Mouse (Mus musculus) lung, postnatal 25 days (tissue): ENCODE results near the gene Phf23.

Experiments used
- DNase-seq: peaks from one replicate; pipeline ENCODE4 v3.0.0; 2022; ENCODE audit warnings: low spot score

Phf23 gene

GRCm38 (mm10) chr11:70023481-70024150, 28.0 kb downstream of the Phf23 start:
- DNase-seq, result no peak

- no peak for DNase-seq
Observed at GRCm38 (mm10) chr11:70024151-70024514, 28.6 kb downstream of the Phf23 start.

GRCm38 (mm10) chr11:70026689-70027088, 31.1 kb downstream of the Phf23 start:
- no peak for DNase-seq

DNA sequence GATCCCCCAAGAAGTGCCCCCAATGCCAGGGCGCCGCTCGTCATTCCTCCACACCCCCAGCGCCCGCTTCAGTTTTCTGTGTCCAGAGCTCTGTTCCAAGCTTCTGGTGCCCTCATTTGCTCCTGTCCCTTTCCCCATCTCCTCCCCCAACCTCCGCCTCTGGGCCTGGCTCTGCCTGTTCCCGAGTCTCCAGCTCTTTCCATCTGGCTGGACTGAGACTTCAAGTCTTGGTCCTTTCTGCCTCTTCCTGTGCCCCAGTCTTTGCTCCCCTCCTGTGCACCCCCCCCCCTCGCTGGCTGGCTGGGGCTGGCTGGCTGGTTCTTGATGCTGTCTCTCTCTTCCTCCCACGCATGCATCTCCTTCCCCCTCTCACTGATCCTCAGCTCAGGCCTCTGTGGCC, 31.8 kb downstream of the Phf23 start:
- DNase-seq, result no peak

DNA sequence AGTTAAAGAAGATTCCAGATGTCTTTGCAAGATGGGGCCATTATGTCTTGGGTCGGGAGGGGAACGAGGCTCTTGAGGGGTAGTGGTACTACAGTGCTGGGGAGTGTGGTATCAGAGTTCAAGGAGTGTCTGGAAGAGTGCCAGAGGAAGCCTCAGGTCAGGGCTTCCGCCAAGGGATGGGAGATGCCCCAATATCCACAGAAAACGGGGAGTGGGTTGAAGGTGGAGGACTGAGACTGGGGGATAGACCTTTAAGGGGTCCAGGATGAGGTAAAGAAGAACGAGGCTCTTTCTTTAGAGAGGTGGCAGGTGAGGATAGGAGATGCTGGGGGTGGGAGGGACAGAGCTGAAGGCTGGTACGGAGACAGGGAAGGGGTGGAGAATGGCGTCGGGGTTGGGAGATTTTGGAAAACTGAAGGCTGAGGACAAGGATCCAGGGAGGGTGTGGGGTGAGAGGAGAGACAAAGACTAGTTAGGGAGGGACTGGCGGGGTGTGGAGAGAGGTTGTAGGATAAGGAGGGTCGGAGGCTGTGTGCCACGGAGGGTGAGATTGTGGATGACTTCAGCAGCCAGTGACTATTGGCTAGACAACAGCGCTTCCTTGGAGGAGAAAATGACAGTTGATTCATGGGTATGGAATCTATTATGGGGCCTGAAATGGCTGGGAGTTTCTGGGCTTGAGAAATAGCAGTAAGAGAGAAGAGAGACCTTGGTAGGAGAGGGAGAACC, 33.0 kb downstream of the Phf23 start:
- no peak for DNase-seq

- peak; percentile 57 for DNase-seq
Observed at GRCm38 (mm10) chr11:70029130-70029801, 33.7 kb downstream of the Phf23 start.

DNA sequence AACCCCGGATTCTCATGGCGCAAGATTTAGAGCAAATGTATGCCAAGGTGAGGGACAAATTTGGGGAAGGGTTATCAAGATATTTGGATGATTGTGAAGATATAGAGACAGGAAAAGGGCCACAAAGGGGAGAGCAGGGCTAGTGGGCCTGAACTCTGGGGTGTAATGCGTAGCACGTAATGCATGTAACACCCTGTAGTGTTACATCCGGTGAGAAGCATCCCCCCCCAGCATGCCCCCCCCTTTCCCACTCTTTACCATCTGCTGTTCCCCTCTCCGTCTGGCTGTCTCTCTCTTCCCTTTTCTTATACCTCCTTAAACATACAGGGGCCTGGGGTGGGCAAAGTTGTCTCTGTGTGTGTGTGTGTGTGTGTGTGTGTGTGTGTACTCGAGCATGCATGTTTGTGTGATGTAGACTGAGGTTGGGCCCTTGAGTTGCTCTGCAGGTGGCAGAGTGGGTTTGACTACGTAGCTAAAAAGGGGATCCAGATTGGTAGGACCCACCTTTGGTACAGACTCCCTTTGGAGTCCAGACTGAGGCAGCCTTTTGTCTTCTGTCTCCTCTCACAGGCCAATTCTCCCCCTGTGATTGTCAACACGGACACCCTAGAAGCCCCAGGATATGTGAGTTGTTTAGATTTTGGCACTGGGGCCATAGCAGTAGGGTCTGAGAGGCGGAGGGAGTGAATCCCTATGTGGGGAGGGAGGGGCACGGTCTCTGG, 34.4 kb downstream of the Phf23 start:
- DNase-seq, result no peak

- no peak for DNase-seq
Observed at GRCm38 (mm10) chr11:70030651-70031320, 35.2 kb downstream of the Phf23 start.

DNA sequence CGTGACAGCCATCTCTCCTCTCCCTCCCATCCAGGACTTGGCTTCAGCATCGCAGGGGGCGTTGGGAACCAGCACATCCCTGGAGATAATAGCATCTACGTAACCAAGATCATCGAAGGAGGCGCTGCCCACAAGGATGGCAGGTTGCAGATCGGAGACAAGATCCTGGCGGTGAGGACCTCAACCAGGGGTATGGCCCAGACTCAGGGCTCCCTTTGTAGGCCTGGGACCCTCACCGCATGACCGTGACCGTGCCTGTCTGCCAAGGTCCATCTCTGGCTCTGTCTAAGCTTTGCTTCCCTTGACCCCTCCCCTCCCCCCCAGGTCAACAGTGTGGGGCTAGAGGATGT, 35.7 kb downstream of the Phf23 start:
- no peak for DNase-seq

- DNase-seq, result no peak
Observed at GRCm38 (mm10) chr11:70038174-70038573, 42.6 kb downstream of the Phf23 start.

GRCm38 (mm10) chr11:70039631-70040030, 44.1 kb downstream of the Phf23 start:
- DNase-seq, result no peak

GRCm38 (mm10) chr11:70040184-70040583, 44.6 kb downstream of the Phf23 start:
- no peak for DNase-seq

GRCm38 (mm10) chr11:70042309-70043085, 46.9 kb downstream of the Phf23 start:
- DNase-seq, result no peak

DNA sequence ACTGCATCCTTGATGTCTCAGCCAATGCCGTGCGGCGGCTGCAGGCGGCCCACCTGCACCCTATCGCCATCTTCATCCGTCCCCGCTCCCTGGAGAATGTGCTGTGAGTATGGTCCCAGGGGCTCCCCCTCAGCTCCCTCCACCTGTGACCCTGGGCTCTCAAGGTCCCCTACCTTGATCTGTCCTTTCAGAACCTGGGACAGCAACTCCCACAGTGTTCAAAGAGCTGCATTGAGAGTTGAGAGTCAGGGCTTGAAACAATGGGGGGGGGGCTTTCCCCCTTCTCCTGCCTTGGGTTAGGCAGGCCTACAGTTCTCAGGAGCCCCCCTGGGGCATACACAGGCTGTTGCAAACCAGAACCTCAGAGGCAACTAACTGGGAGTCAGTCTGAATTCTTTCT, 48.1 kb downstream of the Phf23 start:
- no peak for DNase-seq

- no peak for DNase-seq
Observed at GRCm38 (mm10) chr11:70045435-70045834, 49.9 kb downstream of the Phf23 start.

DNA sequence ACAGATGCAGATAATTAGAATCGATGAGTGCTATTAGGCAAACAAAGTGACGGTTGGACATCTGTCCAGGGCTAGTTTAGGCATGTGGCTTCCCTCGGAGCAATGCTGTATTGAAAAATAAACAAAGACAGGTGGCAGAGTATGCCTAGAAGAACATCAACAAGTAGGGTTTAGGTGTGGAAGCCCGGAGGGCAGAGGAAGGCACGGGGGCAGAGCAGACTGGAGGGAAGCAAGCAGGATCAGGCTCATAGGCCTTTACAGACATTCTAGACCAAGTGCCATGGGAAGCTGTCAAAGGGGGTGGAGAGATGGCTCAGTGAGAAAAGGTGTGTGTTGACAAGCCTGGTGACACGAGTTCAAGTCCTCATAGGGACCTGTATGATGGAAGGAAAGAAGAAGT, 53.8 kb downstream of the Phf23 start:
- DNase-seq, result no peak
